Mouse (Mus musculus): ENCODE measurements around the gene Fads2. TPM values are rescaled to one million over a fixed set of nuclear protein-coding genes. Genes with fewer than 3 reads are reported as not detected.

Gene Fads2
- polyA plus RNA-seq, 1 experiment = 115 TPM

GRCm38 (mm10) chr19:10042816-10043215 lies 58.7 kb downstream of the Fads2 start:
- H3K27me3 ChIP-seq (ENCODE audit: control insufficient read depth, insufficient read depth, low read length) = no peaks in the 10 kb centered on the region
- no peak overlapping the region for H3K27ac ChIP-seq (ENCODE audit: insufficient read depth, low read length)
- H3K4me3 ChIP-seq (replicated peaks; ENCODE audit: insufficient read depth, low read depth, low read length) = peak overlapping the region; percentile 69
- DNase-seq = no peak
- 60% methylated on average over 4 of the region's 4 CpGs for WGBS
- H3K4me1 ChIP-seq (ENCODE audit: control insufficient read depth, insufficient read depth, low read length) = peaks cover 25% of the 10 kb centered on the region
- TF ChIP-seq POLR2A (IDR thresholded peaks at IDR 0.05; ENCODE audit: borderline replicate concordance, insufficient read depth, low read length) (no peak), CTCF (IDR thresholded peaks at IDR 0.05; ENCODE audit: borderline replicate concordance, insufficient read depth, low read depth, low read length) (no peak)

- peak overlapping the region; percentile 69 for H3K4me3 ChIP-seq (replicated peaks; ENCODE audit: insufficient read depth, low read depth, low read length)
- 39% methylated on average over 6 of the region's 6 CpGs for WGBS
- DNase-seq = peak in 1 of 2 experiments; percentile 34
- no peaks in the 10 kb centered on the region for H3K27me3 ChIP-seq (ENCODE audit: control insufficient read depth, insufficient read depth, low read length)
- H3K27ac ChIP-seq (ENCODE audit: insufficient read depth, low read length) = peak overlapping the region; percentile 36; the same call in 1 of the 2 replicates
- TF ChIP-seq CTCF (IDR thresholded peaks at IDR 0.05; ENCODE audit: borderline replicate concordance, insufficient read depth, low read depth, low read length) = no peak
- TF ChIP-seq POLR2A (IDR thresholded peaks at IDR 0.05; ENCODE audit: borderline replicate concordance, insufficient read depth, low read length) = no peak
- H3K4me1 ChIP-seq (ENCODE audit: control insufficient read depth, insufficient read depth, low read length) = peaks cover 25% of the 10 kb centered on the region
These were observed 59.3 kb downstream of the Fads2 start for GRCm38 (mm10) chr19:10042232-10042631.

GRCm38 (mm10) chr19:10041388-10042148 lies 60.0 kb downstream of the Fads2 start, which contains the start of gene Fads3:
Gene Fads3 (plus strand): TSS chr19:10041569.
- Histone ChIP-seq H3K27ac (ENCODE audit: insufficient read depth, low read length) (peak within 1 kb of the TSS; percentile 86), H3K4me3 (replicated peaks; ENCODE audit: insufficient read depth, low read depth, low read length) (peak within 1 kb of the TSS; percentile 69), H3K4me1 (ENCODE audit: control insufficient read depth, insufficient read depth, low read length) (peaks cover 21% of the 10 kb centered on the region), H3K27me3 (ENCODE audit: control insufficient read depth, insufficient read depth, low read length) (no peaks in the 10 kb centered on the region)
- peak; percentile 40; the same call in 1 of the 2 replicates for TF ChIP-seq POLR2A (IDR thresholded peaks at IDR 0.05; ENCODE audit: borderline replicate concordance, insufficient read depth, low read length)
- TF ChIP-seq CTCF (IDR thresholded peaks at IDR 0.05; ENCODE audit: borderline replicate concordance, insufficient read depth, low read depth, low read length) = no peak
- peak in 1 of 2 experiments; percentile 88 for DNase-seq
- under 1% methylated on average over 65 of the region's 69 CpGs for WGBS

- TF ChIP-seq CTCF (IDR thresholded peaks at IDR 0.05; ENCODE audit: borderline replicate concordance, insufficient read depth, low read depth, low read length) = no peak
- TF ChIP-seq POLR2A (IDR thresholded peaks at IDR 0.05; ENCODE audit: borderline replicate concordance, insufficient read depth, low read length) = peak; percentile 44; the same call in 1 of the 2 replicates
- H3K4me3 ChIP-seq (replicated peaks; ENCODE audit: insufficient read depth, low read depth, low read length) = peak overlapping the region; percentile 69
- WGBS = 2% methylated on average over 20 of the region's 20 CpGs
- DNase-seq = peak; percentile 80 to 84
- H3K27ac ChIP-seq (ENCODE audit: insufficient read depth, low read length) = peak overlapping the region; percentile 86
- no peaks in the 10 kb centered on the region for H3K27me3 ChIP-seq (ENCODE audit: control insufficient read depth, insufficient read depth, low read length)
- H3K4me1 ChIP-seq (ENCODE audit: control insufficient read depth, insufficient read depth, low read length) = peaks cover 17% of the 10 kb centered on the region
These were observed 60.6 kb downstream of the Fads2 start for GRCm38 (mm10) chr19:10040866-10041387.

- 92% methylated on average over 2 of the region's 2 CpGs for WGBS
- no peaks in the 10 kb centered on the region for H3K27me3 ChIP-seq (ENCODE audit: control insufficient read depth, insufficient read depth, low read length)
- TF ChIP-seq CTCF (IDR thresholded peaks at IDR 0.05; ENCODE audit: borderline replicate concordance, insufficient read depth, low read depth, low read length) (peak; percentile 51; the same call in 1 of the 2 replicates), POLR2A (IDR thresholded peaks at IDR 0.05; ENCODE audit: borderline replicate concordance, insufficient read depth, low read length) (no peak)
- no peak overlapping the region for H3K27ac ChIP-seq (ENCODE audit: insufficient read depth, low read length)
- no peak overlapping the region for H3K4me3 ChIP-seq (replicated peaks; ENCODE audit: insufficient read depth, low read depth, low read length)
- H3K4me1 ChIP-seq (ENCODE audit: control insufficient read depth, insufficient read depth, low read length) = peaks cover 17% of the 10 kb centered on the region
- peak; percentile 37 to 41 for DNase-seq
These were observed 61.9 kb downstream of the Fads2 start for GRCm38 (mm10) chr19:10039615-10040014.

- peaks cover 17% of the 10 kb centered on the region for H3K4me1 ChIP-seq (ENCODE audit: control insufficient read depth, insufficient read depth, low read length)
- TF ChIP-seq POLR2A (IDR thresholded peaks at IDR 0.05; ENCODE audit: borderline replicate concordance, insufficient read depth, low read length) (no peak), CTCF (IDR thresholded peaks at IDR 0.05; ENCODE audit: borderline replicate concordance, insufficient read depth, low read depth, low read length) (no peak)
- H3K27me3 ChIP-seq (ENCODE audit: control insufficient read depth, insufficient read depth, low read length) = no peaks in the 10 kb centered on the region
- no peak overlapping the region for H3K4me3 ChIP-seq (replicated peaks; ENCODE audit: insufficient read depth, low read depth, low read length)
- DNase-seq = peak; percentile 32 to 50
- no peak overlapping the region for H3K27ac ChIP-seq (ENCODE audit: insufficient read depth, low read length)
- WGBS = 16% methylated on average over 3 of the region's 3 CpGs
These were observed 62.6 kb downstream of the Fads2 start for GRCm38 (mm10) chr19:10038910-10039309.

- Histone ChIP-seq H3K4me1 (ENCODE audit: control insufficient read depth, insufficient read depth, low read length) (peaks cover 14% of the 10 kb centered on the region), H3K4me3 (replicated peaks; ENCODE audit: insufficient read depth, low read depth, low read length) (no peak overlapping the region), H3K27ac (ENCODE audit: insufficient read depth, low read length) (no peak overlapping the region), H3K27me3 (ENCODE audit: control insufficient read depth, insufficient read depth, low read length) (no peaks in the 10 kb centered on the region)
- 71% methylated on average over 3 of the region's 3 CpGs for WGBS
- DNase-seq = no peak
- TF ChIP-seq POLR2A (IDR thresholded peaks at IDR 0.05; ENCODE audit: borderline replicate concordance, insufficient read depth, low read length) (no peak), CTCF (IDR thresholded peaks at IDR 0.05; ENCODE audit: borderline replicate concordance, insufficient read depth, low read depth, low read length) (no peak)
These were observed 63.2 kb downstream of the Fads2 start for GRCm38 (mm10) chr19:10038364-10038763.

Data from cerebellum, adult 2 months (tissue).